Mouse (Mus musculus) naive thymus-derived CD4-positive, alpha-beta T cell, adult 2 months (primary cell): ENCODE measurements around the gene Stxbp6.

Experiments used
- DNase-seq: peaks from one replicate; pipeline ENCODE4 v3.0.0-alpha.2; 2011; ENCODE audit warnings: low read depth

The Stxbp6 gene

GRCm38 (mm10) chr12:44913854-44914253 lies 160.7 kb downstream of the Stxbp6 start:
- no peak for DNase-seq

GRCm38 (mm10) chr12:44908028-44908702 lies 166.3 kb downstream of the Stxbp6 start:
- DNase-seq: no peak

GRCm38 (mm10) chr12:44906001-44906400 lies 168.5 kb downstream of the Stxbp6 start:
- DNase-seq: no peak

GRCm38 (mm10) chr12:44903205-44903732 lies 171.2 kb downstream of the Stxbp6 start:
- DNase-seq: no peak

- DNase-seq: no peak
Measured at GRCm38 (mm10) chr12:44899173-44899870, 175.2 kb downstream of the Stxbp6 start.

- DNase-seq: no peak
Measured at GRCm38 (mm10) chr12:44896460-44896859, 178.0 kb downstream of the Stxbp6 start.

GRCm38 (mm10) chr12:44889677-44890393 lies 184.7 kb downstream of the Stxbp6 start:
- DNase-seq: no peak

- no peak for DNase-seq
Measured at GRCm38 (mm10) chr12:44886826-44887225, 187.7 kb downstream of the Stxbp6 start.

- DNase-seq: no peak
Measured at GRCm38 (mm10) chr12:44872697-44873096, 201.8 kb downstream of the Stxbp6 start.

- DNase-seq: no peak
Measured at GRCm38 (mm10) chr12:44865442-44865841, 209.1 kb downstream of the Stxbp6 start.

GRCm38 (mm10) chr12:44859454-44859853 lies 215.1 kb downstream of the Stxbp6 start:
- DNase-seq: no peak

- DNase-seq: no peak
Measured at GRCm38 (mm10) chr12:44858110-44858885, 216.2 kb downstream of the Stxbp6 start.

GRCm38 (mm10) chr12:44852024-44852423 lies 222.5 kb downstream of the Stxbp6 start:
- DNase-seq: no peak

GRCm38 (mm10) chr12:44850516-44850915 lies 224.0 kb downstream of the Stxbp6 start:
- DNase-seq: no peak

GRCm38 (mm10) chr12:44848483-44849221 lies 225.9 kb downstream of the Stxbp6 start:
- DNase-seq: no peak

GRCm38 (mm10) chr12:44840585-44840984 lies 233.9 kb downstream of the Stxbp6 start:
- DNase-seq: no peak

GRCm38 (mm10) chr12:44839594-44840373 lies 234.7 kb downstream of the Stxbp6 start:
- DNase-seq: no peak

GRCm38 (mm10) chr12:44835879-44836467 lies 238.5 kb downstream of the Stxbp6 start:
- no peak for DNase-seq

GRCm38 (mm10) chr12:44811895-44812294 lies 262.6 kb downstream of the Stxbp6 start:
- DNase-seq: no peak

- DNase-seq: no peak
Measured at GRCm38 (mm10) chr12:44804213-44804612, 270.3 kb downstream of the Stxbp6 start.
